Mouse (Mus musculus): Measurements from ENCODE around the gene Rad9a. TPM values are rescaled to one million over a fixed set of nuclear protein-coding genes. Genes with fewer than 3 reads are reported as not detected.
A peak's percentile ranks its signal among the peaks of the same experiment; 100 is the strongest.

Gene Rad9a
- total and polyA plus RNA-seq, 3 experiments = 21.3 to 37.9 TPM; not detected in 1

- no peak for TF ChIP-seq RCOR1 (IDR thresholded peaks at IDR 0.05; ENCODE audit: low read depth, low read length)
- TF ChIP-seq HCFC1 (IDR thresholded peaks at IDR 0.05; ENCODE audit: low read depth, low read length) = peak; percentile 72
- peak; percentile 44; the same call in 1 of the 2 replicates for TF ChIP-seq ELF1 (IDR thresholded peaks at IDR 0.05; ENCODE audit: low read depth, low read length)
- TF ChIP-seq SIN3A (IDR thresholded peaks at IDR 0.05; ENCODE audit: low read length) = peak; percentile 83
- no peak for TF ChIP-seq ZNF384 (IDR thresholded peaks at IDR 0.05; ENCODE audit: low read depth, low read length)
- TF ChIP-seq USF1 (IDR thresholded peaks at IDR 0.05; ENCODE audit: low read depth, low read length) = no peak
- TF ChIP-seq ZC3H11A (IDR thresholded peaks at IDR 0.05; ENCODE audit: low read depth, low read length) = peak; percentile 45; the same call in 1 of the 2 replicates
- TF ChIP-seq NELFE (IDR thresholded peaks at IDR 0.05; ENCODE audit: low read depth, low read length) = peak; percentile 83
- TF ChIP-seq CHD1 (IDR thresholded peaks at IDR 0.05; ENCODE audit: low read depth, low read length) = no peak
- no peak for TF ChIP-seq MYB (IDR thresholded peaks at IDR 0.05; ENCODE audit: low read depth, low read length)
These were observed 32.1 kb downstream of the Rad9a start (continued) for GRCm38 (mm10) chr19:4169378-4169784.

GRCm38 (mm10) chr19:4166678-4167476 lies 34.6 kb downstream of the Rad9a start:
- no peak for DNase-seq (ENCODE audit: low read depth, low spot score)
- no peak overlapping the region for H3K27ac ChIP-seq (ENCODE audit: control insufficient read depth, low read depth, low read length)

DNA sequence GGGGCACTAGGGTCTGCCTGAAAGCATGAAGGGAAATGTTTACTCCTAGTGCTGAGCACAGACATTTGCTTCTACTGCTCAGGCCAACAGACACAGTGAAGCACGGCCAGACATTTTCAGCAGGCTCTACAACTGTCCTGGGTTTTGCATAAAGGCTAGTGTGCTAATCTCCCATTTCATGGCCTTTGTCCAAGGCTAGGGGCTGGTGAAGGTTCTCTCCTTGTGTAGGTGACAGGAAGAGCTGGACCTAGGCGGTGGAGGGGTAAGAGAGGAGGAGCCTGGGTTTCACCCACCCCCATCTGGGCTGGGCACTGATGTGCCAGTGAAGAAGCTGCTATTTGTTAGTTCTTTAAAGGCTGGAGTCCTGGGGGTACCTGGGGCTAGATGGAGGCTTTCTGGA lies 36.7 kb downstream of the Rad9a start:
- Histone ChIP-seq H3K4me3 (ENCODE audit: control insufficient read depth in 1 of 2, insufficient read depth in 1 of 2, low read depth in 2 of 2, low read length in 2 of 2) (no peak overlapping the region), H3K9ac (ENCODE audit: control insufficient read depth, low read depth, low read length, poor library complexity, severe bottlenecking) (no peak overlapping the region), H3K79me2 (ENCODE audit: control insufficient read depth, insufficient read depth, low read length, poor library complexity) (peaks cover 4% of the 10 kb centered on the region), H3K4me1 (ENCODE audit: control insufficient read depth in 1 of 2, insufficient read depth in 2 of 2, low read length in 2 of 2) (peaks cover 2 to 20% of the 10 kb centered on the region in 2 experiments), H3K36me3 (ENCODE audit: control insufficient read depth in 1 of 2, insufficient read depth in 2 of 2, low read length in 2 of 2) (peaks cover 0 to 10% of the 10 kb centered on the region in 2 experiments; a peak in 3 of 4 replicates), H3K9me3 (replicated peaks; ENCODE audit: insufficient read depth, low read length) (no peaks in the 10 kb centered on the region), H3K27me3 (ENCODE audit: control insufficient read depth in 1 of 2, insufficient read depth in 2 of 2, low read length in 2 of 2) (no peaks in the 10 kb centered on the region), H3K27ac (ENCODE audit: control insufficient read depth, low read depth, low read length) (no peak overlapping the region)
- no peak for DNase-seq (ENCODE audit: low read depth, low spot score)
- TF ChIP-seq ZMIZ1 (IDR thresholded peaks at IDR 0.05; ENCODE audit: low read depth, low read length) = no peak
- no peak for TF ChIP-seq POLR2A (IDR thresholded peaks at IDR 0.05; ENCODE audit: control insufficient read depth in 1 of 2, insufficient read depth in 1 of 2, low read depth in 1 of 2, low read length in 2 of 2, poor library complexity in 1 of 2)
- no peak for TF ChIP-seq RCOR1 (IDR thresholded peaks at IDR 0.05; ENCODE audit: low read depth, low read length)
- no peak for TF ChIP-seq MEF2A (IDR thresholded peaks at IDR 0.05; ENCODE audit: extremely low read depth, insufficient replicate concordance, low read depth, low read length, poor library complexity, severe bottlenecking)
- TF ChIP-seq CHD2 (IDR thresholded peaks at IDR 0.05; ENCODE audit: low read length) = no peak
- TF ChIP-seq E2F4 (IDR thresholded peaks at IDR 0.05; ENCODE audit: borderline replicate concordance, low read depth, low read length) = no peak
- no peak for TF ChIP-seq ZKSCAN1 (IDR thresholded peaks at IDR 0.05; ENCODE audit: low read depth, low read length)
- no peak for TF ChIP-seq ELF1 (IDR thresholded peaks at IDR 0.05; ENCODE audit: low read depth, low read length)
- no peak for TF ChIP-seq ZNF384 (IDR thresholded peaks at IDR 0.05; ENCODE audit: low read depth, low read length)
- no peak for TF ChIP-seq POLR2AphosphoS2 (IDR thresholded peaks at IDR 0.05; ENCODE audit: low read length)
- TF ChIP-seq SMC3 (IDR thresholded peaks at IDR 0.05; ENCODE audit: low read depth, low read length) = no peak
- TF ChIP-seq JUND (IDR thresholded peaks at IDR 0.05; ENCODE audit: low read depth, low read length) = no peak
- TF ChIP-seq BHLHE40 (IDR thresholded peaks at IDR 0.05; ENCODE audit: borderline replicate concordance, low read depth, low read length) = no peak
- no peak for TF ChIP-seq EP300 (IDR thresholded peaks at IDR 0.05; ENCODE audit: low read depth in 1 of 2, low read length in 2 of 2)
- TF ChIP-seq HCFC1 (IDR thresholded peaks at IDR 0.05; ENCODE audit: low read depth, low read length) = no peak
- no peak for TF ChIP-seq SIN3A (IDR thresholded peaks at IDR 0.05; ENCODE audit: low read length)
- no peak for TF ChIP-seq TAL1 (IDR thresholded peaks at IDR 0.05; ENCODE audit: low read length)
- TF ChIP-seq UBTF (IDR thresholded peaks at IDR 0.05; ENCODE audit: borderline replicate concordance, insufficient read depth, low read depth, low read length) = no peak
- TF ChIP-seq KAT2A (conservative IDR thresholded peaks at IDR 0.05; ENCODE audit: low read depth, low read length) = no peak

More at GRCm38 (mm10) chr19:4166678-4167476, 34.6 kb downstream of the Rad9a start:
- Histone ChIP-seq H3K4me1 (ENCODE audit: control insufficient read depth in 1 of 2, insufficient read depth in 2 of 2, low read length in 2 of 2) (peaks cover 2 to 26% of the 10 kb centered on the region in 2 experiments), H3K27me3 (ENCODE audit: control insufficient read depth in 1 of 2, insufficient read depth in 2 of 2, low read length in 2 of 2) (no peaks in the 10 kb centered on the region), H3K79me2 (ENCODE audit: control insufficient read depth, insufficient read depth, low read length, poor library complexity) (peaks cover 2% of the 10 kb centered on the region; the same call in 1 of the 2 replicates), H3K9me3 (replicated peaks; ENCODE audit: insufficient read depth, low read length) (no peaks in the 10 kb centered on the region), H3K36me3 (ENCODE audit: control insufficient read depth in 1 of 2, insufficient read depth in 2 of 2, low read length in 2 of 2) (peaks cover 0 to 14% of the 10 kb centered on the region in 2 experiments; a peak in 2 of 4 replicates), H3K9ac (ENCODE audit: control insufficient read depth, low read depth, low read length, poor library complexity, severe bottlenecking) (no peak overlapping the region), H3K4me3 (ENCODE audit: control insufficient read depth in 1 of 2, insufficient read depth in 1 of 2, low read depth in 2 of 2, low read length in 2 of 2) (no peak overlapping the region)
- TF ChIP-seq NRF1 (IDR thresholded peaks at IDR 0.05; ENCODE audit: insufficient read depth, low read depth, low read length, poor library complexity, severe bottlenecking) (no peak), NELFE (IDR thresholded peaks at IDR 0.05; ENCODE audit: low read depth, low read length) (no peak), TBP (IDR thresholded peaks at IDR 0.05; ENCODE audit: low read depth, low read length) (no peak), ZMIZ1 (IDR thresholded peaks at IDR 0.05; ENCODE audit: low read depth, low read length) (no peak), JUND (IDR thresholded peaks at IDR 0.05; ENCODE audit: low read depth, low read length) (no peak), USF2 (IDR thresholded peaks at IDR 0.05; ENCODE audit: borderline replicate concordance in 1 of 2, insufficient read depth in 1 of 2, low read depth in 1 of 2, low read length in 2 of 2) (no peak), GATA1 (IDR thresholded peaks at IDR 0.05; ENCODE audit: low read depth, low read length) (no peak), MEF2A (IDR thresholded peaks at IDR 0.05; ENCODE audit: extremely low read depth, insufficient replicate concordance, low read depth, low read length, poor library complexity, severe bottlenecking) (no peak)
